Mouse (Mus musculus): ENCODE measurements at regions not wholly inside any gene's neighbourhood (a gene's known extent, or its start where the extent isn't known, plus 50 kb on each side); places are given as distances from the start of the nearest gene placed in this dataset. TPM values are rescaled to one million over a fixed set of nuclear protein-coding genes. Genes with fewer than 3 reads are reported as not detected.

DNA sequence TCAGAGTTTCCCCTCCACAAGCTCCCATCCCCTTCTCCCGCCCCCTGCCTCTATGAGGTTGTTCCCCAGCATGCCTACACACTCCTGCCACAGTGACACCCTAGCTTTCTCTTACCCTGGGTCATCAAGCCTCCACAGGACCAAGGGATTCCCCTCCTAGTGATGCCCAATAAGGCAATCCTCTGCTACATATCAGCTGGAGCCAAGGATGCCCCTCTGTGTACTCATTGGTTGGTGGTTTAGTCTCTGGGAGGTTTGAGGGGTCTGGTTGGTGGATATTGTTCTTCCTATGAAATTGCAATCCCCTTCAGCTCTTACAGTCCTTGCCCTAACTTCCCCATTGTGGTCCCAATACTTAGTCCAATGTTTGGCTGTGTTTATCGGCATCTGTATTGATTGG, 317.4 kb upstream of the Olfr161 start:
- no peak overlapping the region for H3K9ac ChIP-seq
- 79% methylated on average over 2 of the region's 2 CpGs for WGBS
- H3K4me2 ChIP-seq (replicated peaks): no peak overlapping the region
- H3K36me3 ChIP-seq: 0 out of 2 replicates have a peak, but pooled peaks cover 2% of the 10 kb centered on the region
- H3K27ac ChIP-seq: no peak overlapping the region
- peaks cover 69% of the 10 kb centered on the region for H3K9me3 ChIP-seq (replicated peaks)
- ATAC-seq (ENCODE audit: low FRiP score): peak; percentile 23; the same call in 1 of the 2 replicates
- H3K4me3 ChIP-seq: no peak overlapping the region
- H3K4me1 ChIP-seq: no peaks in the 10 kb centered on the region
- H3K27me3 ChIP-seq: no peaks in the 10 kb centered on the region

Small RNAs in the stretch of these regions (microRNA-seq; reads per million reads assigned to microRNA genes)
- not detected for gene Gm23215
